Mouse (Mus musculus): ENCODE measurements around the gene Mterf2.

Gene Mterf2

GRCm38 (mm10) chr10:85127395-85128287 lies at the start of gene Mterf2:
Gene Mterf2, minus strand, starts transcription at chr10:85128027.
- peak; percentile 87 to 94 for DNase-seq

GRCm38 (mm10) chr10:85176640-85177039 lies 48.8 kb upstream of the Mterf2 start:
- DNase-seq = no peak

DNA sequence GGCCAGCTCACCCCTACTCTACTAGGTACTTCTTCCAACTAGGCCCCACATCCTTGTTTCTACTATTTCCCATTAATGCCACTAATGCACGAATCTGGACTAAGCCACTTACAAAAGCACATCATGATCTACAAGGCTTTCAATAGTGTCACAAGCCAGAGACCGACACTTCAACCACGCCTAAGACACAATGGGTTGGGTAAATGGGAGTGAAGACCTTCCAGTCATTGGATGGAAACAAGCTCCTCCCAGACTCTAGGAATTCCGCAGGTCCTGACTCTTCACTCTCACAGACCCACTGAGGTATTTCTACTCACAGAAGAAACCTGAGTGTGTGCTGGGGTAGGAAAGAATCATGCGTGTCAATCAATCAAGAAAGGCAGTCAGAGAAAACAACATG lies 37.5 kb upstream of the Mterf2 start:
- DNase-seq = no peak

GRCm38 (mm10) chr10:85164791-85165190 lies 37.0 kb upstream of the Mterf2 start:
- no peak for DNase-seq

DNA sequence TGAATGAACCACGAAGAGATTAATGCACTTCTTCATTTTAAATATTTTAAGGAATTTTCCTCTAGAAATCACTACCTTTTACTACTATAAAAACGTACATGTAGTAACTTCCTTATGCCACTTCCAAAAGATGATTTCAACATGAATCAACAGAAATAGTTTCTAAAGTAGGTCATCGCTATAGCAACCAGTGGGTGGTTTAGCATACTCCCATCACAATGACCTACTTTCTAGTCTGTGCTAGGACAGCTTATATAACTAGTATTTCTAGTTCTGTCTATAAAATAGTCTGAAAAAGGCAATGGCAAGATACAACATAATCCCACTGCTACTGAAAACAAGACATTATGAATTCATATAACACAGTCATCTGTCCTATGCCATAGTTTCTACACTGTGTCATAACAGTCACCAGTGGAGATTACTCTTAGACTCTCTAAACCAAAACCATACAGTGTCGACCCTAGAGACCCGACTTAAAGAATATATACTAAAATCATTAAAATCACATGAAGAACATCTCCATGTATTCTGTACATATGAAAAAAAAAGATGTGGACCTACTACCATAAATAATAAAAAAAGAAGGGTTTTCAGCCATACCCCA lies 34.0 kb upstream of the Mterf2 start:
- DNase-seq = no peak

DNA sequence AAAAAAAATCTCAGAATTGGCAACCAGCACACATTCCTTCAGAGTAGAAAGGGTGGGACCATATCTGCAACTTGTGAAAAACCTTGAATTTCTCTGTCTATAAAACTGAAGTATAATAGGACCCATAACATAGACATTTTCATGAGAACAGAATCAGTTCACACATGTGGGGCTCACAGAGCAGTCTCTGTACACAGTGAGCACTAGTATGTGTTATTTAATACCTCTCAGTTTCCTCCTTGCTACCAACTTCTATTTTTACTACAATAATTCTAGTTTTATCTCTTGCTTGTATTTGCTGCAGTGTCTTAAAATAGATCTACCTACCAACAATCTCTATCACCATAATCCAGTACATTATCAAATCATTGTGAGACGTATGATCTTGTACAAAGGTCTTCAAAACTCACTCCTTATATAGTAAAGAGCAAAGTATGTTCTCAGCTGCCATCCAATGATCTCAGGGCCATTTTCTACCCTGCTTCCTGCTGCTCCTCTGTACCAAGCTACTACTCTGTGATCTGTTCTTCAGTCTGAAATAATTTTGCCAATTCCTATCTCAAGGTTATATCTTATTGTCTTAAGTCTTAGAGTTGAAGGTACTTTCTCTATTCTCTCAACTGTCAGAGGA lies 32.3 kb upstream of the Mterf2 start:
- DNase-seq = no peak

- no peak for DNase-seq
Observed at GRCm38 (mm10) chr10:85157451-85157850, 29.6 kb upstream of the Mterf2 start.

- DNase-seq = peak; percentile 34 to 37
Observed at GRCm38 (mm10) chr10:85154195-85154594, 26.4 kb upstream of the Mterf2 start.

- no peak for DNase-seq
Observed at GRCm38 (mm10) chr10:85149226-85149625, 21.4 kb upstream of the Mterf2 start.

DNA sequence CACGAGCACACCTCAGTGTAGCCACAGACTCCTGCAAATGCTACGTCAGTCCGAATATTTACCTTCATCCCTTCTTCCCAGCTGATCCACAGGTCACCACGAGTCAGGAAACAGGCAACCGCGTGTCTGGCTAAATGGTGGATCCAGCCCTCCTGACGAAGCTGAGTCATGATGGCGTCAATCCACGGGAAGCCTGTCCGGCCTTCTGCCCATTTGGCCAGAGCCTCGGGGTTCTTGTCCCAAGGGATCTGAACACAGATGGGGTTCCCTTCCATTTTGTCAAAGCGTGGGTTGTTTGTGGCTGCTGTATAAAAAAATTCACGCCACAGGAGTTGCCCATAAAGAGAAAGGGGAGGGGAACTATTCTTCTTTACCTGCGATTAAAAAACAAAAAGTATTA lies 18.5 kb upstream of the Mterf2 start:
- no peak for DNase-seq

DNA sequence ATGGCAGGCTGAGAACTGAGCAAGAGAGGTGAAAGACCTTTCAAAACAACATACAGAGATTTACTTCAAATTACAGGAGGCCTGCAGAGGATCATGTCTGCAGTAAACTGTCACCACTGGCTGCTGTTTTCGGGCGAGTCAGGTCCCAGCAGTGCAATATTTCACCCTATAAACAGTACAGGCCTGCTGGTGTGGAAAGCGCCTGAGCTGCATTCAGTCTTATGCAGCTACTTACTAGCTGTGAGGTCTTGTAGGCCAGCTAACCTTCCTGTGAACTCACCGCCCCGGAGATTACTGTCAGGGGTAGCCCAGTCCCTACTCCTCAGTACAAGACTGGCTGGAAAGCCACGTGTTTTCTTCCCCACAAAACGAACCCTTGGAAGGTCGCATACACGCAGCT lies 13.6 kb upstream of the Mterf2 start:
- DNase-seq = no peak

DNA sequence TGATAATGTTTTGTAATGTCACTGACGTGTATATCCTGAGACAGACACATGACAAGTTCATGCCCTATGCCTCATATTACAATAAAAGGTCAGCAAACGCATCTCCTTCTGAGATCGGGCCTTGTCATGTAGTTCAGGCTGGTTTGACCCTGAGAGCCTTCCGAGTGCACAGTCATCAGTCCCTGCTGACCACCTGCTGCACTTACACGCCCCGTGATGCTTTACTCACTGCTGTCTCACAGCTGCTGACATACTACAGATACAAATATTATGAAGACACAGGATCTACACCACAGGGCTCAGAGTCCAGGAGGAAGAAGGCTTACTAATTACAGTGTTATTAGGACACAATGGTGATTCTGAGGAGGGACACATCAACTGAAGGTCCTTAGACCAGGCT lies 8.7 kb upstream of the Mterf2 start:
- DNase-seq = no peak

DNA sequence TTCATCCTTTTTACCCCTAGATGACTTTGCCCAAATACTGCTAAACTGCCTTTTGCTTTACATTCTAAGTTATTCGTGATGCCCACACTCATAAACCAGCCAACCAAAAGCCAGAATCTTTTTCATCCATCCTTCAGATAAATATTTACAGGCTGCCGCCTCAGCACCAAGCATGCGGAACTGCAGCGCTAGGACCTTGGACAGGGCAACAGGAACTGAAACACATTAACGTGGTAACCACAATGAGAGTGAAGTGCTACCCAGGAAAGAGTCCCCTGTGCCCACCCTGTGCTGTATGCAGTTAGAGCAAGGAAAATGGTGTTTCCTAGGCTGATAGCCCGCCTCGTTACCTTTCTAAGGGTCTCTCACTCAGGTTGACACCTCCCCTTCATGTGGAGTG lies 626 bp upstream of the Mterf2 start:
- DNase-seq = peak in 1 of 2 experiments; percentile 26

DNA sequence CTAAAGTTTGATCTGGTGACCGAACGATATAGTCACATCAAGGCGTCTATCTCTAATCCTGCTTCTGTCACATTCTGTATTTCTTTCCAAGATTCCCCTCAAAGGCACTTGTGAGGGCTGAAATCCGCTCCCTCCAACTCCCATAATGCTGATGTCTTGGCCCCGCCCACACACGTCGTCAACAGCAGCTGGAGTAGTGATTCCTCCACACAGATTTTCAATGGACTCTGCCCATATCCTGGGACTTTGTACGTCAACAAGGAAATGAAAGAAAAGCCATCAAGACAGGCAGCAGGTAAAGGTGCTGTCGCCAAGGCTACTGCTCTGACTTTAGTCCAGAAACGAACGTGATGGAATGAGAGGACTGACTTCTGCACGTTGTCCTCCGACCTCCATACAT lies 2.6 kb downstream of the Mterf2 start:
- DNase-seq = no peak

GRCm38 (mm10) chr10:85114409-85114808 lies 13.4 kb downstream of the Mterf2 start:
- no peak for DNase-seq

GRCm38 (mm10) chr10:85103085-85103885 lies 24.5 kb downstream of the Mterf2 start:
- DNase-seq = peak; percentile 22 to 42

DNA sequence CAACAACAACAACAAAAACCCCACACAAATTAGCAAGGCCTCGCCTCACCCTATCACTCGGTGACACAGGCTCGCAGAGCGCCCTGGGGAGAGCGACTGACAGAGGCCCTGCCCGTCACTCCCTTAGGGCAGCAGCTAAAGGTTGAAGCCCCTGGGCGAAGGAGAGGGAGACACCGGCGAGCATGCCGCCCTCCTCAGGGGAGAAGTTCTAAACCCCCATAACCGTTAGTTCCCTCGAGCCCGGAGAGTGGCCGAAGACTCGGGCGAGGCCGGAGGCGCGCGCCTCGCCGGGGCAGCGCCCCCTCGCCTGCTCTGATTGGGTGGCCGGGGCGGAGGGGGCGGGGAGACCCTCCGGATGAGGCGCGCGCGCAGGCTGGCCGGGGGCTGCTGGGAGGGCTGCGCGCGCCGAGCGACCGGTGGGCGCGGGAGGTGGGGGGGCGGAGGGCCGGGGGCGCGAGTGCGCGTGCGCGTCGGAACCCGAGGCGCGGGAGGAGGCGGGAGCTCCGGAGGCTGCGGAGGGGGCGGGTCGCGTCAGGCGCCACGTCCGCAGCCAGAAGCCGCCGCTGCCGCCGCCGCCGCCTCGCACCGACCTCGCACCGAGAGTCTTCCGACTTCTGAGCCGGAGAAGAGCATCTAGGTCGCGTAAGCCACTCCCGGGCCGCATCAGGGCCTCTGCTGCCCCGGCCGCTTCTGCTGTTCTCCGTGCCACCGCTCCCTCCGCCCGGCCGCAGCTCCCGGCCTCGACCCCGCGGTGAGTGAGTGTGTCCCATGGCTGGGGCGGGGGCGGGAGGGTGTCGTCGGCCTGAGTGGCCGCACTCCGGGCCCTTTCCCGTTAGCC lies 25.4 kb downstream of the Mterf2 start, which contains the start of the genes Fhl4 and Tmem263:
Gene Fhl4 (minus strand): TSS at position 249 of the 838 bp plus-strand sequence.
Gene Tmem263 (plus strand): TSS at position 381 of the 838 bp plus-strand sequence.
- DNase-seq = peak; percentile 76 to 79

DNA sequence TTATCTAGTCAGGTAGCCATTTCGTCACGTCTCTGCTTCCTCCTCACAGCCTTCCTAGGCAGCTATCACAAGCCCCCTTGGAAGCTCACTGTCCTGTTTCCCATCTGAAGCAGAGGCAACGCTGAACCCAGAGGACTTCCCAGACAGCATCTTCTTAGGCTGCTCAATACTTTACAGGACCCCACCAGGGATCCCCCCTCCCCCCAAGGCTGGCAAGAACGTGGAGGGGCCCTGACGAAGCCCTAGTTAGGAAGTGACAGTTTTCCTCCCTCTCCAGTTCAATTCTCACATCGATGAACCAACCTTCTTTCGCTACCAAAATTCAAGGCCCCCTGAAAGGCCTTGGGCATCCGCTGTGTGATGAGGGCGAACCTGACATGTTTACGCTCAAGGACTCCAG lies 26.0 kb downstream of the Mterf2 start:
- peak in 1 of 2 experiments; percentile 24 for DNase-seq

DNA sequence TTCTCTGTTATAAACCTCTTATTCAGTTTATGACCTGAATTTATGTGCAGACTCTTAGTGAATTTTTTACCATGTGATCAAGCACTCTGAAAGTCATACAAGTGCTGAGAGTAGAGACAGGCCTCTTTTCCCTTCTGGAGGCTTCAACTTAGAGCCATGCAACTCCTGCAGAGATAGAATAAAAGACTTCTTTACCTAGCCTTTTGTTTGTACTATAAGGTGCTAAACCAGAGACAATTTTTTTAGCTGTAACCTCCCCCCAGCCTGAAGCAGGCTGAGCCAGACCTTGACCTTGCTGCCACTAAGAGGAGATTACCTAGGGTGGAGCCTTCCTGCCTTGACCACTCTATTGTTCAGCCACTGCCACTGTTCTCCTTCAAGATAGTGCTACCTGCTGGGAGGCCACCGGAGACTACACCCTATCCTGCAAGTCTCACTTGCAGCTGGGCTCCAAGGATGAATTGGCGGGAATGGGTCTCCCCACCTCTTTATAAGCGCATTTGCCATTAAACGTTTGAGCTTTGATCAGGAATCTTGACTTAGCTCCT lies 56.1 kb downstream of the Mterf2 start:
- DNase-seq = no peak
